Mouse (Mus musculus): Measurements from ENCODE around the gene Gm16181.

Gene Gm16181

GRCm38 (mm10) chr17:35272249-35272648 is 51.6 kb downstream of the Gm16181 start:
- DNase-seq (ENCODE audit: low read depth, low spot score), result no peak
